Mouse (Mus musculus) liver, embryonic 13.5 days (tissue): ENCODE measurements around the gene Gadd45a. TPM values are rescaled to one million over a fixed set of nuclear protein-coding genes. Genes with fewer than 3 reads are reported as not detected.
"Not testable (repeated sequence)": the region's sequence is repeated elsewhere in the genome, so short reads cannot be mapped to it uniquely, and the experiment has no call there.

Experiments
- ATAC-seq: fragments of 200-750 bp; cut with Nextera tagmentation; 2 replicates; pipeline ENCODE4 v1.8.0; 2017; ENCODE audit warnings: low read depth, mild to moderate bottlenecking, moderate number of reproducible peaks, moderate library complexity
- DNase-seq: peaks from one replicate; pipeline ENCODE4 v3.0.0; 2022
- H3K27ac ChIP-seq: fragments of 300-500 bp; sonication (generic); 2 replicates; pipeline ENCODE4 v1.5.1; 2015; ENCODE audit warnings: moderate library complexity, mild to moderate bottlenecking, inconsistent platforms
- H3K27me3 ChIP-seq: fragments of 300-500 bp; sonication (generic); 2 replicates; pipeline ENCODE4 v1.6.1; 2015; ENCODE audit warnings: mild to moderate bottlenecking, inconsistent platforms
- H3K36me3 ChIP-seq: fragments of 300-500 bp; sonication (generic); 2 replicates; pipeline ENCODE4 v1.6.1; 2015; ENCODE audit warnings: mild to moderate bottlenecking, inconsistent platforms
- H3K4me1 ChIP-seq: fragments of 300-500 bp; sonication (generic); replicated peaks from 2 replicates; pipeline ENCODE4 v1.6.1; 2015; ENCODE audit warnings: inconsistent platforms
- H3K4me2 ChIP-seq: fragments of 300-500 bp; sonication (generic); 2 replicates; pipeline ENCODE4 v1.6.1; 2015; ENCODE audit warnings: inconsistent platforms, mild to moderate bottlenecking, moderate library complexity
- H3K4me3 ChIP-seq: fragments of 300-500 bp; sonication (generic); replicated peaks from 2 replicates; pipeline ENCODE4 v1.5.1; 2015; ENCODE audit warnings: mild to moderate bottlenecking, inconsistent platforms
- H3K9ac ChIP-seq: fragments of 300-500 bp; sonication (generic); 2 replicates; pipeline ENCODE4 v1.6.1; 2015; ENCODE audit warnings: mild to moderate bottlenecking, inconsistent platforms
- H3K9me3 ChIP-seq: fragments of 300-500 bp; sonication (generic); replicated peaks from 2 replicates; pipeline ENCODE4 v1.6.1; 2016; ENCODE audit warnings: inconsistent platforms
- WGBS: fragments of 180-500 bp; shearing (Covaris S2); methylation state at CpG from one replicate; pipeline ENCODE4 v1.1.7; 2015; ENCODE audit not compliant: insufficient replicate concordance; 5-methylcytosine and 5-hydroxymethylcytosine counted together
- polyA plus RNA-seq: library from polyadenylated mRNA; unstranded; fragments of >200 nt; fragmentation: Nextera tagmentation; extraction: Ambion mirVana; gene quantifications from 2 replicates; pipeline ENCODE4 v1.2.1, GENCODE M21; 2015

Gene Gadd45a
- polyA plus RNA-seq, 1 experiment from 2014 or later = 91.1 TPM

GRCm38 (mm10) chr6:67030846-67031245, 6.4 kb downstream of the Gadd45a start:
- Histone ChIP-seq H3K4me3 (no peak overlapping the region), H3K9ac (no peak overlapping the region), H3K27ac (peak overlapping the region; percentile 14; the same call in 1 of the 2 replicates), H3K9me3 (no peaks in the 10 kb centered on the region), H3K36me3 (peaks cover 15% of the 10 kb centered on the region), H3K4me2 (no peak overlapping the region), H3K27me3 (no peaks in the 10 kb centered on the region), H3K4me1 (peaks cover 53% of the 10 kb centered on the region)
- ATAC-seq (no peak), DNase-seq (no peak)
- WGBS = 76% methylated on average over 5 of the region's 5 CpGs

GRCm38 (mm10) chr6:67030416-67030815, 6.8 kb downstream of the Gadd45a start:
- H3K4me1 ChIP-seq = peaks cover 49% of the 10 kb centered on the region
- H3K36me3 ChIP-seq = peaks cover 11% of the 10 kb centered on the region; the same call in 1 of the 2 replicates
- no peak overlapping the region for H3K4me3 ChIP-seq
- ATAC-seq (no peak), DNase-seq (no peak)
- H3K9me3 ChIP-seq = no peaks in the 10 kb centered on the region
- H3K27ac ChIP-seq = no peak overlapping the region; the same call in 1 of the 2 replicates
- no peak overlapping the region for H3K4me2 ChIP-seq
- H3K9ac ChIP-seq = no peak overlapping the region
- H3K27me3 ChIP-seq = no peaks in the 10 kb centered on the region
- WGBS = 64% methylated on average over 2 of the region's 2 CpGs

- Histone ChIP-seq H3K4me1 (peaks cover 47% of the 10 kb centered on the region), H3K4me3 (no peak overlapping the region), H3K4me2 (no peak overlapping the region), H3K27ac (no peak overlapping the region), H3K36me3 (peaks cover 8% of the 10 kb centered on the region; the same call in 1 of the 2 replicates), H3K27me3 (no peaks in the 10 kb centered on the region), H3K9me3 (no peaks in the 10 kb centered on the region), H3K9ac (no peak overlapping the region)
- ATAC-seq (no peak), DNase-seq (no peak)
- WGBS = 51% methylated on average over 3 of the region's 3 CpGs
These were observed 7.3 kb downstream of the Gadd45a start for GRCm38 (mm10) chr6:67029987-67030386.

- DNase-seq = no peak
- peaks cover 7% of the 10 kb centered on the region; the same call in 1 of the 2 replicates for H3K36me3 ChIP-seq
- no peak overlapping the region; the same call in 1 of the 2 replicates for H3K27ac ChIP-seq
- peaks cover 45% of the 10 kb centered on the region for H3K4me1 ChIP-seq
- ATAC-seq = no peak
- H3K9me3 ChIP-seq = no peaks in the 10 kb centered on the region
- H3K4me3 ChIP-seq = no peak overlapping the region
- H3K4me2 ChIP-seq = no peak overlapping the region
- no peak overlapping the region for H3K9ac ChIP-seq
- H3K27me3 ChIP-seq = no peaks in the 10 kb centered on the region
- WGBS = 51% methylated on average over 5 of the region's 5 CpGs
These were observed 7.8 kb downstream of the Gadd45a start for GRCm38 (mm10) chr6:67029312-67029950.

- DNase-seq (no peak), ATAC-seq (no peak)
- H3K4me1 ChIP-seq = peaks cover 33% of the 10 kb centered on the region
- H3K27ac ChIP-seq = no peak overlapping the region
- no peaks in the 10 kb centered on the region for H3K36me3 ChIP-seq
- H3K27me3 ChIP-seq = no peaks in the 10 kb centered on the region
- no peak overlapping the region for H3K9ac ChIP-seq
- no peaks in the 10 kb centered on the region for H3K9me3 ChIP-seq
- no peak overlapping the region for H3K4me2 ChIP-seq
- WGBS = 55% methylated on average over 9 of the region's 9 CpGs
- no peak overlapping the region for H3K4me3 ChIP-seq
These were observed 9.7 kb downstream of the Gadd45a start for GRCm38 (mm10) chr6:67027438-67028142.

GRCm38 (mm10) chr6:67026661-67027060, 10.6 kb downstream of the Gadd45a start:
- Histone ChIP-seq H3K4me3 (no peak overlapping the region), H3K27me3 (no peaks in the 10 kb centered on the region), H3K9ac (no peak overlapping the region), H3K27ac (no peak overlapping the region), H3K36me3 (no peaks in the 10 kb centered on the region), H3K9me3 (no peaks in the 10 kb centered on the region), H3K4me2 (no peak overlapping the region), H3K4me1 (peaks cover 33% of the 10 kb centered on the region)
- WGBS = 77% methylated on average over 3 of the region's 3 CpGs
- DNase-seq = no peak
- ATAC-seq = no peak

- Histone ChIP-seq H3K4me1 (peaks cover 16% of the 10 kb centered on the region), H3K27ac (no peak overlapping the region), H3K27me3 (no peaks in the 10 kb centered on the region), H3K9me3 (no peaks in the 10 kb centered on the region), H3K4me3 (no peak overlapping the region), H3K36me3 (no peaks in the 10 kb centered on the region), H3K9ac (no peak overlapping the region), H3K4me2 (no peak overlapping the region)
- ATAC-seq (no peak), DNase-seq (no peak)
- 80% methylated on average over 4 of the region's 4 CpGs for WGBS
These were observed 13.5 kb downstream of the Gadd45a start for GRCm38 (mm10) chr6:67023729-67024128.

GRCm38 (mm10) chr6:67021308-67021707, 15.9 kb downstream of the Gadd45a start:
- Histone ChIP-seq H3K9ac (no peak overlapping the region), H3K4me3 (no peak overlapping the region), H3K4me2 (no peak overlapping the region), H3K4me1 (peaks cover 8% of the 10 kb centered on the region), H3K9me3 (no peaks in the 10 kb centered on the region), H3K27me3 (no peaks in the 10 kb centered on the region), H3K27ac (no peak overlapping the region), H3K36me3 (no peaks in the 10 kb centered on the region)
- DNase-seq (no peak), ATAC-seq (no peak)
- WGBS = 82% methylated on average over 5 of the region's 5 CpGs

- not testable (repeated sequence) for H3K4me3 ChIP-seq, DNase-seq, H3K27me3 ChIP-seq, H3K4me2 ChIP-seq, H3K27ac ChIP-seq, H3K36me3 ChIP-seq, H3K9me3 ChIP-seq, H3K9ac ChIP-seq, ATAC-seq
- WGBS = 82% methylated on average over 7 of the region's 7 CpGs
- H3K4me1 ChIP-seq = peaks cover 31% of the 10 kb centered on the region
These were observed 18.3 kb downstream of the Gadd45a start for GRCm38 (mm10) chr6:67019001-67019400.

- no peak overlapping the region for H3K4me2 ChIP-seq
- ATAC-seq = no peak
- H3K27me3 ChIP-seq = no peaks in the 10 kb centered on the region
- no peaks in the 10 kb centered on the region for H3K9me3 ChIP-seq
- H3K9ac ChIP-seq = no peak overlapping the region
- H3K4me1 ChIP-seq = peaks cover 38% of the 10 kb centered on the region
- no peak overlapping the region for H3K4me3 ChIP-seq
- WGBS = 72% methylated on average over 4 of the region's 4 CpGs
- DNase-seq = no peak
- no peak overlapping the region for H3K27ac ChIP-seq
- H3K36me3 ChIP-seq = no peaks in the 10 kb centered on the region
These were observed 18.9 kb downstream of the Gadd45a start for GRCm38 (mm10) chr6:67018365-67018764.

- DNase-seq = no peak
- Histone ChIP-seq H3K4me1 (peaks cover 44% of the 10 kb centered on the region), H3K4me3 (no peak overlapping the region), H3K36me3 (no peaks in the 10 kb centered on the region), H3K9ac (0 out of 2 replicates have a peak overlapping the region, but pooled peaks have one; percentile 47), H3K9me3 (no peaks in the 10 kb centered on the region), H3K4me2 (no peak overlapping the region), H3K27ac (peak overlapping the region; percentile 22), H3K27me3 (no peaks in the 10 kb centered on the region)
- ATAC-seq = no peak
- 68% methylated on average over 7 of the region's 7 CpGs for WGBS
These were observed 20.6 kb downstream of the Gadd45a start for GRCm38 (mm10) chr6:67016520-67017111.
